9 mouse cellular contexts compared by ENCODE assay signal in genomic region chr13:94451229-94451628, GRCm38 (mm10).
DNase-seq lines count a peak whose midpoint lies in the region; ATAC-seq and TF ChIP-seq lines count a peak whose summit lies in the region.
"Had no signal": no experiment of that assay in that cellular context is flagged by ENCODE, and none has a peak within 500 bp of the region (broad histone marks: within the 10 kb centered on the region; RNA-seq: fewer than 3 reads in every experiment).

No protein-coding gene starts in this region.

- H3K4me1 ChIP-seq in E14TG2a.4 (replicated peaks; ENCODE audit: low read depth, low read length): peaks cover 3% of the 10 kb centered on the region; the same call in 1 of the 2 replicates
- H3K4me1 ChIP-seq: limb, embryonic 12.5 days had no signal

- H3K9me3 ChIP-seq in E14TG2a.4 (ENCODE audit: low read length): no peaks in the 10 kb centered on the region
- H3K9me3 ChIP-seq: limb, embryonic 12.5 days had no signal

- peaks cover 45% of the 10 kb centered on the region for H3K36me3 ChIP-seq in E14TG2a.4 (ENCODE audit: insufficient read depth, low read length)

- peak; percentile 75 for TF ChIP-seq CTCF in gastrocnemius, adult 2 months (IDR thresholded peaks at IDR 0.05)
- peak; percentile 46 for TF ChIP-seq CTCF in E14TG2a.4 (conservative IDR thresholded peaks at IDR 0.05; ENCODE audit: low read length)

- no peaks in the 10 kb centered on the region for H3K27me3 ChIP-seq in E14TG2a.4 (ENCODE audit: insufficient read depth, low read length)
- H3K27me3 ChIP-seq: limb, embryonic 12.5 days had no signal

- DNase-seq in gastrocnemius, adult 2 months: peak; percentile 52
- no peak for DNase-seq in gastrocnemius, adult 8-10 months (ENCODE audit: low spot score in 2 of 2)
- DNase-seq in embryo, embryonic 10.5 days (ENCODE audit: low spot score): peak; percentile 76
- DNase-seq in left cerebral cortex, postnatal 36 days (ENCODE audit: low spot score in 2 of 2): peak; percentile 39 to 41
- DNase-seq in naive thymus-derived CD4-positive, alpha-beta T cell, adult 2 months (ENCODE audit: low read depth): peak; percentile 8

- ATAC-seq in hematopoietic stem cell, adult 5-6 weeks (replicated peaks in 1 of 2; ENCODE audit: insufficient read depth in 1 of 2, low FRiP score in 2 of 2, low TSS enrichment in 1 of 2, low read depth in 1 of 2, poor library complexity in 2 of 2, severe bottlenecking in 2 of 2): peak; percentile 37 to 45; a peak in 1 of 4 replicates
- no peak for ATAC-seq in erythroid progenitor cell, adult 5-6 weeks (replicated peaks; ENCODE audit: low FRiP score, poor library complexity, severe bottlenecking)

- H3K4me3 ChIP-seq in gastrocnemius, adult 2 months: no peak overlapping the region
- no peak overlapping the region for H3K4me3 ChIP-seq in E14TG2a.4 (replicated peaks; ENCODE audit: low read length)
- H3K4me3 ChIP-seq: limb, embryonic 12.5 days had no signal

- no peak overlapping the region for H3K27ac ChIP-seq in gastrocnemius, adult 2 months
- H3K27ac ChIP-seq: limb, embryonic 12.5 days had no signal

- intact Hi-C loops in gastrocnemius, adult 2 months (cut with DNase I): no loop called here
- intact Hi-C loops in left cerebral cortex, postnatal 36 days (cut with DNase I): loop anchor here (5.0 kb wide), 1 partner anchor 491 kb away; no protein-coding TSS in a partner anchor

Comparison
In these comparisons a context has a peak if more than half of its experiments do, and no peak if none do; other contexts are left out.
1. DNase-seq: peak in gastrocnemius, adult 2 months (single experiment), embryo, embryonic 10.5 days (single experiment), left cerebral cortex, postnatal 36 days (2 of 2) and naive thymus-derived CD4-positive, alpha-beta T cell, adult 2 months (single experiment); none in gastrocnemius, adult 8-10 months (0 of 2).